Mouse (Mus musculus) layer of hippocampus, postnatal 14 days (tissue): Measurements from ENCODE around the gene Cog2. TPM values are rescaled to one million over a fixed set of nuclear protein-coding genes. Genes with fewer than 3 reads are reported as not detected.

Experiments
- DNase-seq, 2 experiments: peaks; one replicate each; pipeline ENCODE4 v3.0.0; 2021 to 2022; ENCODE audit warnings: low spot score in 2 of 2, mixed read lengths in 1 of 2
- long read RNA-seq, 2 experiments: library from polyadenylated mRNA; stranded (forward); transcript quantifications; one replicate each; pipeline ENCODE4 v2.0.0; 2021
- total RNA-seq, 2 experiments: library from RNA; stranded (reverse); gene quantifications; 2 replicates each; pipeline ENCODE4 v1.2.3; 2021

Gene Cog2
- total RNA-seq = 10 to 100 TPM; 33.7 to 38.2 TPM
- long read RNA-seq, experiment 1, transcript Cog2-201 (18 exons, 2,825 nt) = major isoform, 23 of 34 reads
- long read RNA-seq, experiment 1, partial matches to known transcripts = 7 of 34 reads
- long read RNA-seq, experiment 1, other reads (novel, unspliced or antisense) = 4 of 34 reads
- long read RNA-seq, experiment 2, transcript Cog2-201 (18 exons, 2,825 nt) = major isoform, 28 of 56 reads
- long read RNA-seq, experiment 2, partial matches to known transcripts = 27 of 56 reads
- long read RNA-seq, experiment 2, other reads (novel, unspliced or antisense) = 1 of 56 reads

- peak; percentile 88 to 92 for DNase-seq
Observed at GRCm38 (mm10) chr8:124520249-124521080, at the start of gene Cog2. Gene Cog2 (plus strand): TSS chr8:124520767.

GRCm38 (mm10) chr8:124475690-124476089 is 44.9 kb upstream of the Cog2 start:
- DNase-seq = no peak

DNA sequence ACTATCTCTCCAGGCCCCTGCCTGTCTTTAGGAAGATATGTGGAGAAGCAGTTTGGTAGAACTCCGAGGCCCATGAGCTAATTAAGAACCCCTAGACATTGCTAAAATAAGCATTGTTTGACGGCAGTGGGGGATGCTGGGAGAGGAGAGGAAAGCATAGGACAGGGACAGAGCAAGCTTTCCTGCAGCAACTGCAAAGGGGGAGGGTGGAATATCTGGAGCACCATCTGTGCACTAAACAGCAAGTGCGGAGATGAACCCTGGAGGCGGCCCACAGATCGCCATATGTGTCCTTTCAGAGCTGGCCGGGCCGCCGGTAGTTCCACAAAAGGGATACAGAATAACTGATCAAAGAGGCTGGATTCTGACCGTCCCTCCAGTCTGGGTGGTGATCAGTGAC is 43.9 kb upstream of the Cog2 start:
- DNase-seq = peak; percentile 54 to 79

GRCm38 (mm10) chr8:124479251-124479650 is 41.3 kb upstream of the Cog2 start:
- DNase-seq = no peak

GRCm38 (mm10) chr8:124480321-124480720 is 40.2 kb upstream of the Cog2 start:
- no peak for DNase-seq

- peak in 1 of 2 experiments; percentile 69 for DNase-seq
Observed at GRCm38 (mm10) chr8:124482790-124483189, 37.8 kb upstream of the Cog2 start.

- DNase-seq = no peak
Observed at GRCm38 (mm10) chr8:124483356-124484115, 37.0 kb upstream of the Cog2 start.

DNA sequence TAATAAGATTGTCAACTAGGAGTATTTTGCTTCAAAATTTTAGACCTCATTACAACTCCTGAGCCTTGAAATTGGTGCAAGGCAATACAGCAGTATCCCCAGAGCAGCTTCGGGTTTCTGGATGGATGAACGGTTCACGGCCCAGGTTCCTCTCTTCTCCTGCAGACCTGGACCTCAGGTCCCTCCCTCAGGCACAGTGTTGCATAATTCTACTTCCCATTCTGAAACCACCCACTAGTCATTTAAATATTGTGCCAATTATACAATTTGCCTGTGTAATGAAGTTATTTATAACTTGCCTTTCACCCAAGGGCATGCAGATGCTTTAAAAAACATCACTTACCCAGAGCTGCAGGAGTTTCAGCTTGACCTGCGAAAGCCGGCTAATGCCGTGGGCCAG is 31.3 kb upstream of the Cog2 start:
- no peak for DNase-seq

DNA sequence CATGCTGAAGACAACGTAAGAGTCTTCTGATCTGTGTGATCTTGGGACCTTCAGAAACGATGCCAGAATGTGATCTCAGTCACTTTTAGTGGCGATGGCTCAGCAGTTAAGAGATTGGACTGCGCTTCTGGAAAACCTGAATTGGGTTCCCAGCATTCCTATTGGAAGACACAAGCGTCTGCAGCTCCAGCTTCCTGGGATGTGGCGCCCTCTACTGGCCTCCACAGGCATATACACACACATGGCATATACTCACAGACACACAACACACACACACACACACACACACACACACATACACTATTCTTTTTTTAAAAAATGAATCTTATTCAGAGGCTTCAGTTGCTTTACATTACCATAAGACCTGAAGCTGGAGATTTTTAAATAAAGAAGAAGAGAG is 30.8 kb upstream of the Cog2 start:
- DNase-seq = no peak

DNA sequence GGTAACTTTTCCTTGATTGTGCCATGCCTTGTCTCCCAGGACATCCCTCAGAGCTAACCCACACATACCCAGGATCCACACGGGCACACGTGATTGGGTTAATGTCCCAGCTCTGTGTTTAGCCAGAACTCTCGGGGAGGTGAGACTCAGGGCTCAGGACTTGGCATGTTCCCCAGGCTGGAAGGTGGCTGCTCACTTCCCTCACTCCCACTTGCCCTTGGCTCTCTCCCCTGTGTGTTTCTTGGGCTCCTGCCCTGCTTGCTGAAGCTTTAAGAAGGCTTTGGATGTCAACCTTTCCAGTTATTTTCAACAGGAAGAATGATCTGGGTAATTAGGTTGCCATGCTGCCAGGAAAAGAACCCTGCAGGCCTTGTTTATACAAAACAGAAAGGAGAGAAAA is 26.2 kb upstream of the Cog2 start:
- peak in 1 of 2 experiments; percentile 35 for DNase-seq

DNA sequence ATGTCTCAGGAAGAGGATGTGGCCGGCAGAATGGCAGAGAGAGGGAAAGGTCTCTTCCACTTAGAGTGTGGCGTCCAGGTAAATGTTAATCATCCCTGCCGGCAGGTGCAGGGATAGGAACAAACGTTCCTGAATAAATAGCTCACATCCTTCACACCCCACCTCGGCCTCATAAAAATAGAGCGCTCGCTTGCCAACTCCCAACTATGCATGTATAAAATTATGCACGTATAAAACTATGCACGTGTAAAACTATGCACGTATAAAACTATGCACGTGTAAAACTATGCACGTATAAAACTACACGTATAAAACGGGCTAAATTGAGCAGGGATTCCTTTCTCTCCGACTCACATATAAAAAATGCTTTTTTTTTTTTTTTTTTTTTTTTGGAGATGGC is 25.6 kb upstream of the Cog2 start:
- DNase-seq = no peak

GRCm38 (mm10) chr8:124495676-124496075 is 24.9 kb upstream of the Cog2 start:
- peak in 1 of 2 experiments; percentile 41 for DNase-seq

GRCm38 (mm10) chr8:124496266-124496665 is 24.3 kb upstream of the Cog2 start:
- no peak for DNase-seq

DNA sequence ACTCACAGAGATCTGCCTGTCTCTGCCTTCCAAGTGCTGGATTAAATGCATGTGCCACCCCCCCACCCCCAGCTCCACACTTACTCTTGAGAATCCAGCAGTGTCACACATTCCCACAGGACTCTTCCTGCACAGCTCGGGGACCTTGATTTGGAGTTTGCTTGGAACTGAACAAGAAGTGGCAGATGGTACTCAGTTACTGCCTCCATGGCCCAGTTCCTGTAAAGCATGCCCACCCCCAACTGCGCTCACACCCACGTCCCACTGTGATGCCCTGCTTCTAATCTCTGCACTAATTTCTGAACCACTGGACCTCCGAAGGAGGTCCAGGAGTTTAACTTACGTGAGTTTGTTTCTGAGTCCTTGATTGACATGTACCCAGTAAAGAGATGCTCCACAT is 23.7 kb upstream of the Cog2 start:
- peak in 1 of 2 experiments; percentile 49 for DNase-seq

GRCm38 (mm10) chr8:124498398-124498797 is 22.2 kb upstream of the Cog2 start:
- DNase-seq = no peak

DNA sequence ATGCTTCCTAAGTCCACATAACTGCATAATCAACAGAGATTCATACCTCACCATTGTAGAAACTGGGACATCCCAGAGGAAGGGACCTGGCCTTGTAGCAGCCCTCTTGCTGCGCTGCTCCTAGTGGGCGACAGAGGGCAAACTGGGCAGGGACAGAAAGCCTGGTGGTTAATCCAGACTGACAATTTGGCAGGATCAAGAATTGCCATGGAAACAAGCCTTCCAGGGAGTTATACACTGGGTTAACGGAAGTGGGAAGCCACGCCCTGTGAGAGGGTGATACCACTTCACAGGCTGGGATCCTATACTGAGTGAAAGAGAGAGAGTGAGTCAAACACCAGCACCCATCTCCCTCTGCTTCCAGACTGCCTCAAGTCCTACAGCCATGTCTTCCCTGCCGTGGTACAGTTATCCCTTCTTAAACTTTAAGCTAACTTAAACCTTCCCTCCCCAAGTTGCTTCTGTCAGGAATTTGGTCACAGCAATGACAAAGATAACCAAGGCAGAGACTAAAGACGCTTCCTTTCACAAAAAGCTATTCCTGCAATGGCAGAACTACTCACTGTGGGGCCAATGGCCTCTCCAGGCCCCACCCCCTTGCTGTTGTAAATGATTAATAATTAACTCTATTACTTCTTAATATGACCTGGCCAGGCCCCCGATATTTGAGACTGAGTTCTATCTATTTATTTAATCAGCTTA is 21.2 kb upstream of the Cog2 start:
- DNase-seq = no peak

DNA sequence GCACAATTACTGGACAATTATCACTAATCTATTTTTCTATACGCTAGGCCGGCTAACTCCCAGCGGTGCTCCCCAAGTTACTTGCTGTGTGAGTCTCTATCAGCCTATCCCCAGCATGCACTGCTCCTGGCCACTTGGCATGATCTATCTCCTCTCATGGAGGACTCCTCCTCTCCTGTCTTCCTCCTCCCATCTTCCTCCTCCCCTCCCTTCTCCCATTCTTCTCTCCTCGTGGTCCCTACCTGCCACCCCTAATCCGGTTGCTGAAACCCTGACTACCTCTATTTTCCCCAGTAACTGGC is 20.7 kb upstream of the Cog2 start:
- no peak for DNase-seq

- DNase-seq = peak in 1 of 2 experiments; percentile 40
Observed at GRCm38 (mm10) chr8:124505626-124506025, 14.9 kb upstream of the Cog2 start.

GRCm38 (mm10) chr8:124507572-124508320 is 12.8 kb upstream of the Cog2 start:
- DNase-seq = peak; percentile 55 to 87

- peak in 1 of 2 experiments; percentile 28 for DNase-seq
Observed at GRCm38 (mm10) chr8:124508321-124508695, 12.3 kb upstream of the Cog2 start.

- no peak for DNase-seq
Observed at GRCm38 (mm10) chr8:124509156-124509555, 11.4 kb upstream of the Cog2 start.
